Mouse (Mus musculus) 3134 (cell line): ENCODE data around the gene Myadml2.
A peak's percentile ranks its signal among the peaks of the same experiment; 100 is the strongest.

Source experiments
- DNase-seq: peaks from one replicate; pipeline ENCODE4 v3.0.0-alpha.2; 2011; ENCODE audit warnings: low spot score; ENCODE audit not compliant: insufficient read length; ENCODE audit errors: extremely low read depth

Gene Myadml2

DNA sequence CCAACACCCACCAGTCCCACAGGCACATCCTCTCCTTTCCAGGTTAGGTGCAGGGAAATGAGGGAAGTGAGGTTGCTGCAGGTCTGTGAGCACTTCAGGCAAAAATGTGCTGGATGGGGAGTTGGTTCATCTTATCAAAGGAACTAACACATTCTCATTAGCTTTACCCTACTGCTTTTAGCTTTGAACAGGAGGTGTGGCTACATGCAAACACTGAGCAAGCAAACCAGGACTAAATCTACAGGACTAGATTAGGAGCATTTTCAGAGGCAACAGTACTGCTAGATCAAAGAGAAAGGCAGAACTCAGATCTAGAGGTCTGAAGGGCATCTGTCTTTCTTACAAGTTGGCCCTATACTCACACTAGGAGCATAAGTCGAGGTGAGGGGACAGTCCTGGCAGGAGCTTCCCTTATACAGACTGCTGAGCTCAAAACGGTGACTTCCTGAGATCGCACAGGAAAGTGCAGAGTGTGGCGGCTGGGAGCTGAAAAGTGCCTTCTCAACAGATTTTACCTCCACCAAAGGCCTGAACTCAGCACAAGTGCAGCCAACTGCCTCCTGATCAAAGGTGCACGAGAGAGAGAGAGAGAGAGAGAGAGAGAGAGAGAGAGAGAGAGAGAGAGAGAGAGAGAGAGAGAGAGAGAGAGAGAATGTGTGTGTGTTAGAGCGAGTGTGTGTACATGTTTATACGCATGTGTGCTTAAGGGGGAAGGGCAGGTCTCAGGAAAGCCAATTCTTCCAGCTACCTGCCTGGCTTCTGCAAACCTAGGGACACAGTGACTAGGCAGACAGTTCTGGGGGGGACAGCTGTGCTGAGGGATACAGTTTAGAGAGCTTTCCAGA, 16.9 kb downstream of the Myadml2 start:
- no peak for DNase-seq

GRCm38 (mm10) chr11:120630401-120630871, 17.5 kb downstream of the Myadml2 start:
- DNase-seq: peak; percentile 70

GRCm38 (mm10) chr11:120629911-120630310, 18.0 kb downstream of the Myadml2 start:
- peak; percentile 57 for DNase-seq

GRCm38 (mm10) chr11:120629341-120629730, 18.6 kb downstream of the Myadml2 start:
- peak; percentile 63 for DNase-seq

DNA sequence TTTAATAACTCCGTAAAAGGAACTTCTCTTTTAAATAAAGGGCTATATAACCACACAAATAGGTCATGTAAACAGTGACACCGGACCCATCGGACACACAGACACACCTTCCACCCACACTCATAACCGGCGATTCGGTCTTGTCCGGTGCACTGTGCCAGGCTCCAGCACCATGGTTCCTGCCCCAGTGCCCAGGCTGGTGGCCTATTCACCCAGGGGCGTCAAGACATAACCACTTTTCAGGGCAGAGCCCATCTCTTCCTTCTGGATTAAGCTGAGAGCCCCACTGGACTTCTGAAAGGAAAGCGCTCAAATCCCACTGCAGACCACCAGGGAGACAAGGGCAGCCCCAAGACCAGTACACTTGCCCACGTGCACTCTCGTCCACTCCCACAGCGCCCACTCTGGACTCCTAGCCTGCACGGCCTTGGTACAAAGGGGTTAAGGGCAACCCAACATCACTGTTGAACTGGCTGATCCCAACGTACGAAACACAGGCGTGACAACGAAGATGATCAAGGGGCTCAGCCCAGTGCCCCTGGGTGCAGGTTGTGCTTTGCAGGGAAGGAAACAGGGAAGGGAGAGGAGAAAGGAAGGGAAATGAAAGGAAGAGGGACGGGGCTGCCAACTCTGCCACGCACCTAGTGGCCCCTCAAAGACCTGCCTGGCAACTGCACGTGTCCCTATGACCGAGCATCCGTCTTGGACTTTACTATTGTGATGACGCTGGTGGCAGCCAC, 19.2 kb downstream of the Myadml2 start:
- DNase-seq: no peak

- DNase-seq: no peak
Measured at GRCm38 (mm10) chr11:120627468-120628300, 20.3 kb downstream of the Myadml2 start.

DNA sequence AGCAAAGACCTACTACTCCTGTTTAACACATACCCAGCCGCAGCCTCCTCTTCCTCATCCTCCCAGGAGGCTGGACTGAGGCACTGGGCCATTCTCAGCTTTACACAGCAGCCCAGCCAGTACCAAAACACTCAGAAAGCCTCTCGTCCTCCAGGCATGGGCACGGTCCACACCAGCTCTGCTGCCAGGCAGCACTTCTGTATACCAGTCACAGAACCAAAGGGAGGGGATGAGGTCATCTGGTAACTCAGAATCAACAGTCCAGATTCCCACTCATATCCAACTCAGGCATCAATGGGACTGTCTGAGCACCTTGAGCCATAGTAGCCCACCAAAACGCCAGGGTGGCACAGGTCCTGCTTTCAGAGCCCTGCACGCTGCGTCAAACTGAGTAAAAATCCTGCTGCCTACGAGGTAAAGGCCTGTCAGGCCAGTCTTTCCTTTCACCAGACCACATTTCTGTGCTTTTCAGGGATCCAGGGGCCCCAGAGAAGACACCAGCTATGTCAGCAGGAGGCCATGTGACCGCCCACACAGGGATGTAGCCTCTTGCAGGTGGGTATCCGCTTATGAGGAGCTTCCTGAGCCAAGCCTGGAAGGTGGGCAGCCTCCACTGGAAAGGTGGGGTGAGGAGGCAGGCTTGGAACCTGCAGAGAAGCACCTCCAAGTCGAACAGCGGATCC, 21.0 kb downstream of the Myadml2 start:
- DNase-seq: no peak

- DNase-seq: no peak
Measured at GRCm38 (mm10) chr11:120625152-120625775, 22.7 kb downstream of the Myadml2 start, which contains the start of gene Sirt7. Gene Sirt7, minus strand, starts transcription at chr11:120625240.

DNA sequence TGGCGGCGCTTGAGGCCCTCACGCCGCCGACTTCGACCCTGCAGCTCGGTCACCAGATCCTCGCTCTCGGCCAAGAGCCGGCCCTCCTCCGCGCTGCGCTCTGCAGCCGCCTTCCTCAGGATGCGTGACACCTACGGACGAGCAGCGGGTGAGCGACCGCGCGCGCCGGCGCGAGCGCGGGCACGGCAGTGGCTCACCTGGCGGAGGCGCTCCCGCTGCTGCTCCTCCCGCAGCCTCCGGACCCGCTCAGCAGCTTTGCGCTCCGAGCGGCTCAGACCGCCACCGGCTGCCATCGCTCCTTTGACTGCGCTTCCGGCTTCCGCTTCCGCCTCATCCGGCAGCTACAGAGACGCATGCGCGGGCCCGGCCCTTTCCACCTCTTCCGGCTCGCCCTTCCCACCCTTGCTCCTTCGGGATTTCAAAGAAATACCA, 23.3 kb downstream of the Myadml2 start:
- peak; percentile 80 for DNase-seq

GRCm38 (mm10) chr11:120623961-120624679, 23.8 kb downstream of the Myadml2 start:
- no peak for DNase-seq

DNA sequence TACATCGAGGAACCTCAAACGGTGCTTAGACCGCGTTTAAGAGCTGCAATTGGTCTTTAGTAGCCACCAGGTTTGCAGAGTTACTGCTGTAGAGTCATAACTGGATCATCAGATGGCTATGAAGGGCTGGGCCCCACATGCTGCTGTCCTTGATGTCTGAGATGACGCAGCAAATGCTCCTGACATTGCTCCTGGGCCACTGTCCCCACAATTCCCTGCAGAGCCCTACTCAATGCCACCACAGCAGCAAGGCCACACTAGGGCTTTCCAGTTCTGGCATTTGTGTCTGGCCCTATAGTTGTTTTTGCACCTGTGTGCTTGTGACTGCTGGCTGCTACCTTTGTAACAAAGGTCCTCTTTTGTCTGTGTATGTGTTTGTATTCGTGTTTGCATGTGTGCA, 25.2 kb downstream of the Myadml2 start:
- no peak for DNase-seq

- DNase-seq: no peak
Measured at GRCm38 (mm10) chr11:120620195-120620594, 27.8 kb downstream of the Myadml2 start.

DNA sequence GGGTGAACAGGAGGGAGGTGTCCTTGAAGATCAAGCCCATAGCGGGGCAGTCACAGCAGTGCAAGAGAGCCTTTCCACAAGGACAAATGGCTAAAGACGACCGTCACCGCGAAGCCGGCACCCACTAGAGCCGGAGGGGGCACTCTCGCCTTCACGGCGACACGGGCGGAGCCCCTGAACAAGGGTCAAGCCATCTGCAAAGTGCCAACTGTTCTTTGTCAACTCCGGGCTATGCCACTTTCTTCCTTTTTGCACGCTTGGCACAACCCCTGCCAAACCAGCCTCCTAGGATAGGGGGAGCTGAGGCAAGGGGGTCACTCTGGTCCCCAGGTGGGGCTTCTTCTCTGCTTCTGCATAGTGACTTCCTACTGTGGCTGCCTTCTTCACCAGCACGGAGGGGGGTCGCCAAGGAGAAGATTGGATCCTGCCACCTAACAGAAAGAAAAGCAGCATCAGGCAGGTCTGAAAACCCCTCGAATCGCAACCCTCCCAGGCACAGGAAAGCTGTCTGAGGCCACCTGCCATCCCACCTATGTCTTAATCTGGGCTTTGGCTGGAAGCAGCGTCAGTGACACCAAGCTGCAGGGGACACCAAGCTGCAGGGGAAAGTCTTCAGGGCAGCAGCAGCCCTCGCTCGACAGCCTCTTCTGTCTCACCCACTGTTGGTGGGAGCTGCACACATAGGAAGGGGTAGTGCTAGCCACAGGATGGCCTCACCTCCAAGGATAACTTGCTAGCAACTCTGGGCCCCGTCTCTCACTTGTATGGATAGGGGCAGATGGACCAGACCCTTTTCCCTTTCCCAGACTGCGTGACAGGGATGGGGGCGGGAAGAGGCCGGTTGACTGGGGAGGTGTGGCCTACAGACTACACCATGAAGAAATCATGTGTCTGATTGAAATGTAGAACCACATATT, 29.1 kb downstream of the Myadml2 start:
- DNase-seq: no peak

- peak; percentile 96 for DNase-seq
Measured at GRCm38 (mm10) chr11:120617519-120618112, 30.3 kb downstream of the Myadml2 start, which contains the start of gene Pcyt2. Gene Pcyt2, minus strand, starts transcription at chr11:120617936.

- DNase-seq: no peak
Measured at GRCm38 (mm10) chr11:120616617-120617294, 31.2 kb downstream of the Myadml2 start.

DNA sequence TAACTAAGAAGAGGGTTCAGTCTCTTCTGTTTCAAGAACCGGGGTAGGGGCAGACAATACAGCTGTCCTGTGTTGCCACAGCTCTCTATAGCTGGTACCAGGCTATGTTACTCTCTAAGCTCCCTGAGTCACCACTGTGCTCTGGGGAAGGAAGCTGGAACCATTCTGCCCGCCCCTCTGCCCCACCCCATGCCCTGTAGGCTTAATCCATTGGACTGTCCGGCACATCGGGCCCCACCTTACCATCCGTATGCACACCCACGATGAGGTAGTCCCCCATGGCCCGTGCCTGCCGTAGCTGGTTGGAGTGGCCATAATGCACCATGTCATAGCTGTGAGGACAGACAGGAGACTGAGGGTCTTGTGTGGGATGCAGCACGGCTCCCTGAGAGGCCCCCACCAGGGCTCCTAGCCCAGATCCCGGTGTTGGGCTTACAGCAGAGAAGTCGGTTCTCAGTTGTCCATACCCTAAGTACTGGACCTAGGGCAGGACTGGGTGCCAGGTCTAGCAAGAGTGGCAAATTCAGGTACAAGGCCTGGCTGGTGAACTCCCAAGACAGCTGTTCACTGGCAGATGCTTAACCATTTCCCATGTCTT, 32.3 kb downstream of the Myadml2 start:
- peak; percentile 77 for DNase-seq

DNA sequence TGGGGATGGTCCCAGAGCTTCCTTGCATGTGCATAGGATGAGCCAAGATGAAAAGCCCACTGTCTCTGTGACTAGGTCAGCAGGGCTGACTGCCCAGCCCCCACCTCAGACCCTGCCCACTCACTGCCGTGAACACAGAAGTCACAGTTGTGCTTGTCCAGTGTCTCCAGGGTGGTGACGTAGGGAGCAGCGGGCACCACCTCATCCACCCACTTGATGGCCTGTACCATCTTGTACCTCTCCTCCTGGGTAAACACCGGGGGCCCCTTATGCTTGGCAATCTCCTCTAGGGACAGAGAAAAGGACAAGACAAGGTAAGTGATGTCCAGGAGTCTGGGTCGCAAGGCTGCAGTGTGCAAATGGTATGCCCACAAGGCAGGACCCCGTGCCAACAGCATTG, 32.8 kb downstream of the Myadml2 start:
- DNase-seq: no peak
